Mouse (Mus musculus) neural tube, embryonic 12.5 days (tissue): ENCODE results near the gene Islr2. TPM values are rescaled to one million over a fixed set of nuclear protein-coding genes. Genes with fewer than 3 reads are reported as not detected.
"Not testable (repeated sequence)": the region's sequence is repeated elsewhere in the genome, so short reads cannot be mapped to it uniquely, and the experiment has no call there.

Source experiments
- ATAC-seq: fragments of 200-750 bp; cut with Nextera tagmentation; 2 replicates; pipeline ENCODE4 v1.8.0; 2017; ENCODE audit warnings: low read depth, mild to moderate bottlenecking, moderate TSS enrichment, moderate library complexity; ENCODE audit not compliant: low FRiP score
- H3K27ac ChIP-seq: fragments of 300-500 bp; sonication (generic); 2 replicates; pipeline ENCODE4 v1.5.1; 2016
- H3K27me3 ChIP-seq: fragments of 300-500 bp; sonication (generic); replicated peaks from 2 replicates; pipeline ENCODE4 v1.6.1; 2016; ENCODE audit warnings: mild to moderate bottlenecking
- H3K36me3 ChIP-seq: fragments of 300-500 bp; sonication (generic); 2 replicates; pipeline ENCODE4 v1.6.1; 2016; ENCODE audit warnings: mild to moderate bottlenecking
- H3K4me1 ChIP-seq: fragments of 300-500 bp; sonication (generic); 2 replicates; pipeline ENCODE4 v1.6.1; 2016
- H3K4me2 ChIP-seq: fragments of 300-500 bp; sonication (generic); replicated peaks from 2 replicates; pipeline ENCODE4 v1.6.1; 2016; ENCODE audit warnings: mild to moderate bottlenecking
- H3K4me3 ChIP-seq: fragments of 300-500 bp; sonication (generic); 2 replicates; pipeline ENCODE4 v1.5.1; 2016
- H3K9ac ChIP-seq: fragments of 300-500 bp; sonication (generic); 2 replicates; pipeline ENCODE4 v1.6.1; 2016; ENCODE audit warnings: mild to moderate bottlenecking
- H3K9me3 ChIP-seq: fragments of 300-500 bp; sonication (generic); 2 replicates; pipeline ENCODE4 v1.6.1; 2016; ENCODE audit warnings: mild to moderate bottlenecking
- WGBS: fragments of 180-500 bp; shearing (Covaris S2); methylation state at CpG from one replicate; pipeline ENCODE4 v1.1.7; 2016; 5-methylcytosine and 5-hydroxymethylcytosine counted together
- polyA plus RNA-seq: library from polyadenylated mRNA; unstranded; fragments of >200 nt; fragmentation: Nextera tagmentation; extraction: Ambion mirVana; gene quantifications from 2 replicates; pipeline ENCODE4 v1.2.1, GENCODE M21; 2016

Gene Islr2
- polyA plus RNA-seq, result 13.8 and 15.4 TPM in 2 replicates

DNA sequence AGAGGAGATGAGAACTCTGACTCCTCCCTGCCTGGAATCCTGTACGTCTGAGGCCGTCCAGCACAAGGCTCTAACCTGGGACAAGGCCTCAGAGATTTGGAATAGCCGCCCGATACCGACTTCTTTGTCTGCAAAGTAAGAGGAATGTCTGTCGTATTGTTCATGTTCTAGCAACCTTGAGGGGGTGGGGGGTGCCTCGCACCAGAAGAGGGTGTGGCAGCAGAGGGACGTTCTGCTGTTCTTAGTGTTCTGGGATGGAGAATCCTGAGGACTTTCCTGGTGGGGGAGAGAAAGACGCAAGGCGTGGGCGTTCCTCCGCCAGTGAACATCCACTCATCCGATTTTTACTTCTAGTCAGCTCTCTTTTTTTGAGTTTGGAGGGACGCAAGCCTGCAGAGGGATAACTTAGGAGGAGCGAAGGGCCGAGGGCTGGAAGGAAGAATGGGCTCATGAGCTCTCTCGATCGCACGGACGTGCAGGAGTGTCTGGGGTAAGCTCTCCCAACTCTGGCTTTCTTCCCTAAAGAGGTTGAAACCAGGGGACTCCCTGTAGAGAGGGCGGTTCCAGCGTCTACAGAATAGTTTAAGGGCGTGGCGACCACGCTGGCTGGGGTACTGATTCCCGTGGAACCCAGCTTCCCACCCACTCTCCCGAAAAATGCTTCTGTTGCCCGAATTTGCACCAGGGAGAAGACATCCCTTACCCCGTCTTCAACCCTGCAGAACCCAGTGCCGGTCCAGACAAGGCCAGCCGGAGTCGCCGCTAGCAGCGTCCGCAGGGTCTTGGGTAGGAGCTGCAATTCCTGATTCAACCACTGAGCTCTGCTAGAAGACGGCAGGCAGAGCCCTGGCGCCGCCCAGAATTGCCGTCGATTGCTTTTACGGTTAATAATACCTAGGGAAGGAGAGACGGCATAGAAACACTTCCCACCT, at the start of gene Islr2, which contains the start of gene Islr:
Islr2 (minus strand) TSS at position 804 of the 932 bp plus-strand sequence.
Islr (minus strand) TSS at position 791 of the 932 bp plus-strand sequence.
- peak; percentile 72 for ATAC-seq
- Histone ChIP-seq H3K36me3 (no peaks in the 10 kb centered on the region), H3K4me3 (peak within 1 kb of the TSS; percentile 24), H3K9ac (peak within 1 kb of the TSS; percentile 36), H3K27me3 (peaks cover 52% of the 10 kb centered on the region), H3K9me3 (no peaks in the 10 kb centered on the region), H3K4me1 (peaks cover 23% of the 10 kb centered on the region), H3K4me2 (peak within 1 kb of the TSS; percentile 57), H3K27ac (no peak within 1 kb of the TSS)
- WGBS, result under 1% methylated on average over 42 of the region's 42 CpGs

DNA sequence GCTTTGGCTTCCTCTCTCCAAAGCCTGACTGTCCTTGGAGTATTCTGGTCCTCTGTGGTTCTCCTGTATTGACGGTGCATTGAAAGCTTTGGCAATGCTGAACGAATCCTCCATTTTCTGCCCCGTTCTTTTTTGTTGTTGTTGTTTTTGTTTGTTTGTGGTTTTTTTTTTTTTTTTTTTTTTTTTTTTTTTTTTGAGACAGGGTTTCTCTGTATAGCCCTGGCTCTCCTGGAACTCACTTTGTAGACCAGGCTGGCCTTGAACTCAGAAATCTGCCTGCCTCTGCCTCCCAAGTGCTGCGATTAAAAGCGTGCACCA, 49.6 kb upstream of the Islr2 start:
- H3K4me1 ChIP-seq, H3K27me3 ChIP-seq, ATAC-seq, H3K9me3 ChIP-seq, H3K27ac ChIP-seq: not testable (repeated sequence)
- peaks cover 29% of the 10 kb centered on the region for H3K36me3 ChIP-seq
- WGBS, result 76% methylated on average over 5 of the region's 5 CpGs
- peak overlapping the region; percentile 79 for H3K9ac ChIP-seq
- H3K4me2 ChIP-seq, result peak overlapping the region; percentile 66
- H3K4me3 ChIP-seq, result peak overlapping the region; percentile 78

DNA sequence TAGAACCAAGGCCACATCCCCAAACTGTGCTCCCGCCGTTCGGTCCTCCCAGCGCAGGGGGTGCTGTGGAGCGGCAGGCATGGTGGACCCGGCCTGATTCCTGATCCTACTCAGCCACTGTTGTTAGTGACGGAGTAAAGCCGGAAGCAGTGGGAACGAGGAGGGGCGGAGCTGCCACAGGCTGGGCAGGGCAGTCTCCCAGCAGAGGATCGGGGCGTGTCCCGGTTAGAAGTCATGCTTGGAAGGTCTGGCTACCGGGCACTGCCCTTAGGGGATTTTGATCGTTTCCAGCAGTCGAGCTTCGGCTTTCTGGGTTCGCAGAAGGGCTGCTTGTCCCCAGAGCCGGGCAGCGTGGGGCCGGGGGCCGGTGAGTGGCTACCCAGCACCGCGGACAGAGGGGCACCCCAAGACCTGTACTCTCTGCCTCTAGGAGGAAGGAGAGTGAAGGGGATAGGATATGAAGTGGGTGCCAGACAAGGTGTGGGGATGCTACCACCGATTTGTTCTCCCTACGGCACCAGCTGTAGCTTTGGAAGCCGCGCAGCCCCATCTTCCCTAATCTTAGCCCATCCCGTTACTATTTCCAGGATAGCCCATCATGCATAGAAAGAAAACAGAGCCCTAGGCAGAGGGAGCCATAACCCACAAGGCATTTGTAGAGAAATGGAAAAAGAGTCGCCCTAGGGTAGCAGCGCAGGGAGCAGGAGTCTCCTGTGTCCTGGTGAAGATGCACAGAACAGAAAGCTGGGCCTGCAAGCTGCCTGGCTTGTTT, 49.1 kb upstream of the Islr2 start, which contains the start of gene Stoml1:
Stoml1 (plus strand) TSS at position 132 of the 772 bp plus-strand sequence.
- peak within 1 kb of the TSS; percentile 78 for H3K4me3 ChIP-seq
- peak within 1 kb of the TSS; percentile 79 for H3K9ac ChIP-seq
- H3K9me3 ChIP-seq, result no peaks in the 10 kb centered on the region
- no peaks in the 10 kb centered on the region for H3K27me3 ChIP-seq
- WGBS, result 1% methylated on average over 31 of the region's 31 CpGs
- peaks cover 25% of the 10 kb centered on the region for H3K36me3 ChIP-seq
- H3K4me2 ChIP-seq, result peak within 1 kb of the TSS; percentile 66
- no peak within 1 kb of the TSS; the same call in 1 of the 2 replicates for H3K27ac ChIP-seq
- peak; percentile 97 for ATAC-seq
- H3K4me1 ChIP-seq, result peaks cover 8% of the 10 kb centered on the region

DNA sequence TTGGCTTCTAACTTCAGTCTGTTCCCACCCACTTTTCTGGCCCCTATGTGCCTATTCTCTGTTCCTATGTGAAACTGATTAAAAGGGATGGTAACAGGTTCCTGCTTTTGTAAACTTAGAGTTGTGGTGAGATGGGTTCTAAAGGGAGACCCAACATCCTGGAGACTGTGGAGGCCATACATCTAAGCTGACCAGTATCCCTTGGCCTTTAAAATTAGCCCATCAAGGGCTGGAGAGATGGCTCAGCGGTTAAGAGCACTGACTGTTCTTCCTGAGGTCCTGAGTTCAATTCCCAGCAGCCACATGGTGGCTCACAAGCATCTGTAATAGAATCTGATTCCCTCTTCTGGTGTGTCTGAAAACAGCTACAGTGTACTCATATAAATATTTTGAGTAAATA, 46.6 kb upstream of the Islr2 start:
- H3K4me1 ChIP-seq, result peaks cover 16% of the 10 kb centered on the region
- not testable (repeated sequence) for H3K36me3 ChIP-seq, H3K27me3 ChIP-seq, H3K27ac ChIP-seq, H3K4me3 ChIP-seq, H3K4me2 ChIP-seq, ATAC-seq, H3K9ac ChIP-seq, H3K9me3 ChIP-seq
- 84% methylated on average over 1 of the region's 1 CpGs for WGBS

DNA sequence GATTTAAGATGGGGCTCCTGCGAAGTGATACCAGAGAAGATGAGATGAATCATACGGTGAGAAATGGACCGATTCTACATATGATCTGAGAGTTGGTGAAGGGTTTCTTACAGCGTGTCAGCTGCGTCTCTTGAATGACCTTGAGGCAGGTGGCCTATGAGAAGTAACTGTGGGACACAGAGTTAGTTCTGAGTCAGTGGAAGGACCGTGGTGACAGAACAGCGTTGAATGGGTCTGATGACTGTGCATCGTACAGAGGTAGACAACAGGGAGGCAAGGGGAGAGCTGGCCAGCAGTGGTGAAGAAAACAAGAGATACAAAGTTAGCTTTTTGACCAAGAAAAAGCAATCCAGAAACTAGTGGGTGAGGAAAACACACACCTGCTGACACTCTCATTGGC, 46.2 kb upstream of the Islr2 start:
- Histone ChIP-seq H3K4me1 (peaks cover 16% of the 10 kb centered on the region), H3K27ac (no peak overlapping the region), H3K9ac (no peak overlapping the region), H3K4me2 (peak overlapping the region; percentile 62), H3K4me3 (no peak overlapping the region), H3K36me3 (no peaks in the 10 kb centered on the region), H3K9me3 (no peaks in the 10 kb centered on the region), H3K27me3 (no peaks in the 10 kb centered on the region)
- ATAC-seq, result no peak
- 76% methylated on average over 8 of the region's 8 CpGs for WGBS

DNA sequence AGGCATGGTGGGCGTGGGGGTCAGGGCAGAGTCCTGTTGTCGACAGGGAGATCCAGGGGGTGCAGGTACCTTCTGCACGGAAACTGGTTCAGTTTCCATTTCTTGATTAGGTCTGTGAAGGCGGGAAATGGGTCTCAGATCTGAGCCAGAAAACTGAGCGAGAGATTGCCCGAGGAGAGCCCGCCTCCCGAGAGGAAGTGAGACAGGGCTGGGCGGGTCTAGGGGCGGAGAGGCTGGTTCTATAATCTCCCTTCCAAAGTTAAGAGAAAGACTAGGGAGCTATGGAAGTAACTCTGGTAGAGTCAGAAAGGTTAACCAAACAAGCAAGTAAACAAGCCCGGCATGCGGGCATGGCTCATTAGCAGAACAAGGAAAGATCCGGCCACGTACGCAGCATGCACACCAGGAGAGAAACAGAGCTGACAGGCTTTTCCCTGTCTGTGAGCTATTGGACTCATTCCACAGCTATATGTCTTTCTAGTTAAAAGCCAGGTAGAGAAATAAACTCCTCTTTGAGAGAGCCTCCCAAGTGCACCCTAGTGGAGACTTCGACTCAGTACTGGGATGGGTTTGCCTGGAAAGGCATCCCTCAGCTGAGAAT, 45.6 kb upstream of the Islr2 start, which contains the start of gene Pml:
Pml (minus strand) TSS at position 195 of the 601 bp plus-strand sequence.
- Histone ChIP-seq H3K36me3 (no peaks in the 10 kb centered on the region), H3K9ac (peak within 1 kb of the TSS; percentile 53), H3K4me2 (peak within 1 kb of the TSS; percentile 62), H3K27ac (no peak within 1 kb of the TSS), H3K9me3 (no peaks in the 10 kb centered on the region), H3K4me3 (peak within 1 kb of the TSS; percentile 32), H3K4me1 (peaks cover 16% of the 10 kb centered on the region), H3K27me3 (no peaks in the 10 kb centered on the region)
- 2% methylated on average over 16 of the region's 16 CpGs for WGBS
- ATAC-seq, result no peak

DNA sequence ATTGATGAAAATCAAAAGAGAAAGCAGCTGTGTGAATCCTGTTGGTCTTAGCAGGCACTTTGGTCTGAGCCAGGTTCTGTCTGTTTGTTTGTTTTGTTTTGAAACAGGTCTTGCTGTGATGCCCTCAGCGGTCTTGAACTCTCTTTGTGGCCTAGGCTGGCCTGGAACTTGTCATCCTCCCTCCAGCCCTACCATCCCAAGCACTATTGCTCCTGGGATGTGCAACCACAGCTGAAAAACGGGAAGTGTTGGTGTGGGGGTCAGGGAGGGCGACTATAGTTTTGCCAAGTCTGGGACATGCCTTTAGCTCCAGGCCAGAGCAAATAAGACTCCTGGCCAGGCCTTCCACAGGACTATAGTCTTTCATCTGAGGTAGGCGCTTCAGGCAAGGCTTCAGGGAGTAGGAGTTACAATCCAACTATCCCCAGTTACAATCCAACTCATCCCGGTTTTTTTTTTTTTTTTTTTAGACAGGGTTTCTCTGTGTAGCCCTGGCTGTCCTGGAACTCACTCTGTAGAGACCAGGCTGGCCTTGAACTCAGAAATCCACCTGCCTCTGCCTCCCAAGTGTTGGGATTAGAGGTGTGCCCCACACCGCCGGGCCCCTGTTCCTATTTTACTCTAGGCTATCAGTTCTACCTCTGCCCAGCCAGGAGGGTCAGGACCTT, 44.8 kb upstream of the Islr2 start:
- Histone ChIP-seq H3K27ac (no peak overlapping the region), H3K36me3 (no peaks in the 10 kb centered on the region), H3K4me1 (peaks cover 16% of the 10 kb centered on the region), H3K9me3 (no peaks in the 10 kb centered on the region), H3K4me3 (peak overlapping the region; percentile 32), H3K27me3 (no peaks in the 10 kb centered on the region), H3K9ac (peak overlapping the region; percentile 53; the same call in 1 of the 2 replicates), H3K4me2 (peak overlapping the region; percentile 62)
- ATAC-seq, result no peak
- WGBS, result 47% methylated on average over 7 of the region's 7 CpGs

DNA sequence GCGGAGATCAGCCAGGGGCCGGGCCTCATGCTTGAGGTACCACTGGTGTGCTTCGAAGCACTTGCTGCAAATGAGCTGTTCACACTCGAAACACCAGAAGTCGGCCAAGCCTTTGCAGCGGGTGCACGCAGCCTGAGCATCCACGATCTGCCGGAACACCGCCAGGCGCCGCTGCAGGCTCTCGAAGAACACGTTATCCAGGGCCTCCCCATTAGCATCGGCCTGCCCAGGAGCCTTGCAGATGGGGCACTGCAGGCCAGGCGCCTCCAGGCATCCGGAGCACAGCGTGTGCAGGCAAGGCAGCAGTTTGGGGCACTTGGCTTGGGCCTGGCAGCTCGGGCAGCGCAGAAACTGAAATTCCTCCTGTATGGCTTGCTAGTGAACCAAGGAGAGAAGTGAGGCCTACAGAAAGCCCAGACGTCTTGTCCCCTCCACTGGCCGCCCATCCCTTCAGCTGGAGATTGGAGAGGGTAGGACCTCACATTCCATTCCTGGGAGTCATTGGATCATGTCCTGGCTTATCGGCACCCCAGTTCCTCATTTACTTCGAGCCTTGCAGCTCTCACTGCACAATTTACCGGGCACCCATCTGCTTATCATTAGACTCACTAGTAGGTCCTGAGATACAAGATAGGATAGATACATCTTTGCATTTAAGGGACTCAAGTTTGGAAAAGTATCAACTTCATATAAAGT, 43.1 kb upstream of the Islr2 start:
- Histone ChIP-seq H3K4me2 (peak overlapping the region; percentile 46), H3K4me3 (no peak overlapping the region), H3K9ac (peak overlapping the region; percentile 42; the same call in 1 of the 2 replicates), H3K9me3 (no peaks in the 10 kb centered on the region), H3K4me1 (peaks cover 18% of the 10 kb centered on the region), H3K27ac (no peak overlapping the region), H3K27me3 (no peaks in the 10 kb centered on the region), H3K36me3 (no peaks in the 10 kb centered on the region)
- 16% methylated on average over 25 of the region's 25 CpGs for WGBS
- peak; percentile 84; the same call in 1 of the 2 replicates for ATAC-seq

DNA sequence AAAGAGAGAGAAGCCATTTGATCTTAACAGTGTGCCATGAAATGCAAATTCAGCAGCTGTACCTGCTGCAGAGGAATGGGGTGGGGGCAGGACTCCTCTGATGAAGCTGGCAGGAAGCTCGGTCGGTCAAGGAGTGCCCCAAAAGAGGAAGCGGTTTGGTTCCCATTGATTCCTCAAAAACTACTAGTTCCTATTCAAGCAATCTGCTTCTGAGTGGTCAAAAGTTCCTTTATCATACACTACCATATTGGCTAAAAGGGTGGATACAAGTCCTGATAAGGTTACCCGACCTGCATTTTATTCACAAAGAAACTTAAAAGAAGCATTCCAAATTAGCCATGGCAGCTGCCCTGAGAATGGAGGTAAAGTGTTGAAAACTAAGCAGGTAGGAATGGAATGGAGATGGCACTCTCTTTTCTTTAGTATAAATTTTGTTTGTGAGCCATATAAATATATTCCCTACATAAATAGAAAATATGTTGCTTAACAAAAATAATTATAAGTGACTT, 42.0 kb upstream of the Islr2 start:
- no peak overlapping the region for H3K4me3 ChIP-seq
- H3K27me3 ChIP-seq, result no peaks in the 10 kb centered on the region
- H3K4me1 ChIP-seq, result peaks cover 28% of the 10 kb centered on the region
- H3K4me2 ChIP-seq, result no peak overlapping the region
- WGBS, result 43% methylated on average over 4 of the region's 4 CpGs
- no peaks in the 10 kb centered on the region for H3K9me3 ChIP-seq
- ATAC-seq, result no peak
- no peak overlapping the region for H3K27ac ChIP-seq
- H3K9ac ChIP-seq, result no peak overlapping the region
- no peaks in the 10 kb centered on the region for H3K36me3 ChIP-seq

DNA sequence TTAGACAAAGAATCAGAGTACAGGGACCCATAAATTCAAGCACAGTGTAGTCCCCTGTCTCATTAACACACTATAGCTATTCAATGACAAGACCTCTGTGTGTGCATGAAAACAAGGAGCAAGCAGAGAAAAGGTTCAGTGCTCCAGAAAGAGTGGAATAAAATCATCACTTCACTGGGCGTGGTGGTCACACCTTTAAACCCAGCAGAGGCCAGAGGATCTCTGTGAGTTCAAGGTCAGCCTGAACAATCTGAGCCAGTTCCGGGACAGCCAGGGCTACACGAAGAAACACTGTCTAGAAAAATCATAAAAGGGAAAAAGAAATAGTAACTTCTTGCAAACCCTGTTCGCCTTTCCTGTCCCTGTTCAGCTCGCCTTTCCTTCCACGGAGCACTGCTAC, 39.6 kb upstream of the Islr2 start:
- Histone ChIP-seq H3K9me3 (no peaks in the 10 kb centered on the region), H3K27ac (no peak overlapping the region), H3K27me3 (no peaks in the 10 kb centered on the region), H3K4me1 (peaks cover 23% of the 10 kb centered on the region), H3K36me3 (no peaks in the 10 kb centered on the region), H3K9ac (no peak overlapping the region), H3K4me3 (no peak overlapping the region), H3K4me2 (no peak overlapping the region)
- ATAC-seq, result no peak
- 87% methylated on average over 6 of the region's 6 CpGs for WGBS

DNA sequence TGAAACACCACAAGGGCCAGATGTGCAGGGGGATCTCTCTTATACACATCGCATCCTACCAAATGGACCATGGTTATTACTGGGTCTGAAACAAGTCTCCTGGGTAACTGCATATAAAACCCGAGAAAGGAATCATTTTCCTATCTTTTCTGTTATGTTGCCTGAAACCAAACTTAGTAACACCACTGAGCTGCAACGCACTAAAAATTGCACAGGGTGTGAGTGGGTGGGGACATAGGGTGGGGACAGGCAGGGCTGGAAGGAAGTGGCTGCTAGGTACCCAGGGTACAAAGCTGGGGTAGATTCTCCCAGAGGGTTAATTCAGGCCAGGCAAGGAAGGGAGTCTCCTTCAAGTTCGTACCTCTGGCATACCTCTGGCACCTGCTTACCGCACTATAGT, 38.6 kb upstream of the Islr2 start:
- Histone ChIP-seq H3K27me3 (no peaks in the 10 kb centered on the region), H3K36me3 (no peaks in the 10 kb centered on the region), H3K27ac (no peak overlapping the region), H3K9me3 (no peaks in the 10 kb centered on the region), H3K4me3 (no peak overlapping the region), H3K4me1 (peaks cover 23% of the 10 kb centered on the region), H3K9ac (no peak overlapping the region), H3K4me2 (no peak overlapping the region)
- 88% methylated on average over 5 of the region's 5 CpGs for WGBS
- ATAC-seq, result no peak
